Mouse (Mus musculus) midbrain, embryonic 12.5 days (tissue): Measurements from ENCODE around the gene Ubxn10. TPM values are rescaled to one million over a fixed set of nuclear protein-coding genes. Genes with fewer than 3 reads are reported as not detected.
A peak's percentile ranks its signal among the peaks of the same experiment; 100 is the strongest.

Experiments
- ATAC-seq: fragments of 200-750 bp; cut with Nextera tagmentation; 2 replicates; pipeline ENCODE4 v1.8.0; 2017; ENCODE audit warnings: low read depth, moderate TSS enrichment, moderate library complexity; ENCODE audit not compliant: low FRiP score
- H3K27ac ChIP-seq: fragments of 300-500 bp; sonication (generic); replicated peaks from 2 replicates; pipeline ENCODE4 v1.5.1; 2016; ENCODE audit warnings: mild to moderate bottlenecking
- H3K27me3 ChIP-seq: fragments of 300-500 bp; sonication (generic); 2 replicates; pipeline ENCODE4 v1.6.1; 2016; ENCODE audit warnings: mild to moderate bottlenecking
- H3K36me3 ChIP-seq: fragments of 300-500 bp; sonication (generic); 2 replicates; pipeline ENCODE4 v1.6.1; 2016
- H3K4me1 ChIP-seq: fragments of 300-500 bp; sonication (generic); 2 replicates; pipeline ENCODE4 v1.6.1; 2016
- H3K4me2 ChIP-seq: fragments of 300-500 bp; sonication (generic); replicated peaks from 2 replicates; pipeline ENCODE4 v1.6.1; 2016; ENCODE audit warnings: mild to moderate bottlenecking, moderate library complexity
- H3K4me3 ChIP-seq: fragments of 300-500 bp; sonication (generic); 2 replicates; pipeline ENCODE4 v1.5.1; 2016; ENCODE audit warnings: mild to moderate bottlenecking
- H3K9ac ChIP-seq: fragments of 300-500 bp; sonication (generic); replicated peaks from 2 replicates; pipeline ENCODE4 v1.6.1; 2016; ENCODE audit warnings: mild to moderate bottlenecking, moderate library complexity
- H3K9me3 ChIP-seq: fragments of 300-500 bp; sonication (generic); 2 replicates; pipeline ENCODE4 v1.6.1; 2016; ENCODE audit warnings: mild to moderate bottlenecking
- WGBS: fragments of 180-500 bp; shearing (Covaris S2); methylation state at CpG from one replicate; pipeline ENCODE4 v1.1.7; 2016; 5-methylcytosine and 5-hydroxymethylcytosine counted together
- polyA plus RNA-seq: library from polyadenylated mRNA; unstranded; fragments of >200 nt; fragmentation: Nextera tagmentation; extraction: Ambion mirVana; gene quantifications from 2 replicates; pipeline ENCODE4 v1.2.1, GENCODE M21; 2016

Ubxn10 gene
- polyA plus RNA-seq, 1 experiment from 2014 or later = 1.4 TPM

DNA sequence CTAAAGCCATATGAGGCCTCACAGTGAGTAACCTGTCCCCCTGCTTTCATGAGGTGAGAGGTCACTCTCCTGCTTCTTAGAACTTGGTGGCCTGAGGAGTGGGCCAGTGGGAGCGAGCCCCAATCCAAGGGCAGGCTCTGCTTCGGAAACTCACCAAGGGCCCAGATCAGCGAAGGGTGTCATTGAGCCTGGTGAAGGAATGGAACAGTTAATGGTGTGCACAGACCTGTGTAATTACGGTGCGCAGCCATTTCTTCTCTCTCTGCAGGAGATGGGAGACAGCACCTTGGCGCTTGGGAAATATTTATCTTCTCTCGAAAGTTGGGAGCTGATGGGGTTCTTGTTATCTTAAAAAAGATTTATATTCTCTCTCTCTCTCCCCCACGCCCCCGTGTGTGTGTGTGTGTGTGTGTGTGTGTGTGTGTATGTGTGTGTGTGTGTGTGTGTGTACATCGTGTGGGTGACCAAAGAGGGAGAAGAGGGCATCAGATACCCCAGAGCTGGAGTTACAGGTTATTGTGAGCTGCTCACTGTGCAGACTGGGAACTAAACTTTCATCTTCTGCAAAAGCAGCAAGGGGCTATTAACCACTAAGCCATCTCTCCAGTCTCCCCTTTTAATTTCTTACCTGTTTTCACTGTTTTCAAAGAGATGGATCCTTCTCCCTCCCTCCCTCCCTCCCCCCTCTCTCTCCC, 39.7 kb downstream of the Ubxn10 start:
- Histone ChIP-seq H3K27ac (no peak overlapping the region), H3K27me3 (peaks cover 13% of the 10 kb centered on the region; the same call in 1 of the 2 replicates), H3K4me2 (no peak overlapping the region), H3K9me3 (no peaks in the 10 kb centered on the region), H3K4me3 (no peak overlapping the region), H3K4me1 (peaks cover 32% of the 10 kb centered on the region), H3K9ac (no peak overlapping the region), H3K36me3 (no peaks in the 10 kb centered on the region)
- no peak for ATAC-seq
- 35% methylated on average over 9 of the region's 10 CpGs for WGBS

DNA sequence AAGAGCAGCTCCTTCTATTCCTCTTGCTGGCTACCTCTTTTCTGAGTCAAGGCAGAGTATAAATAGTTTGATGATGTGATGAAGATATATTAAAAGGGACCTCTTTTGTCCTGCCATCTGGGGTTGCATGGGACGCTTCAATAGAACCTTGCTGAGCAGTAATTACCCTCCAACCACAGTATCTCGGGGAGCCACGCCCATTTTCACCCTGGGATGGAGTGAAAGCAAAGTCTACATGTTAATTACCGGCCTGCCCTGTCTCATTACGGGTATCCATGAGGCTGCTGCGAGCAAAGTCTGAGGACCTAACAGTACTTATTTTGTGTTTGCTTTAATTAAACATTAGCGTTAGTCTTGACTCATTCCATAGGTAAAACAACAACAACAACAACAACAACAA, 40.2 kb downstream of the Ubxn10 start:
- Histone ChIP-seq H3K36me3 (no peaks in the 10 kb centered on the region), H3K9me3 (no peaks in the 10 kb centered on the region), H3K4me3 (no peak overlapping the region), H3K9ac (no peak overlapping the region), H3K27me3 (peaks cover 17% of the 10 kb centered on the region), H3K4me1 (peaks cover 38% of the 10 kb centered on the region), H3K4me2 (no peak overlapping the region), H3K27ac (no peak overlapping the region)
- 14% methylated on average over 7 of the region's 7 CpGs for WGBS
- ATAC-seq = no peak

GRCm38 (mm10) chr4:138693043-138693692, 43.8 kb downstream of the Ubxn10 start:
- no peak for ATAC-seq
- Histone ChIP-seq H3K27me3 (peaks cover 44% of the 10 kb centered on the region), H3K4me1 (peaks cover 72% of the 10 kb centered on the region), H3K4me3 (no peak overlapping the region), H3K36me3 (no peaks in the 10 kb centered on the region), H3K9me3 (no peaks in the 10 kb centered on the region), H3K27ac (no peak overlapping the region; the same call in 1 of the 2 replicates), H3K9ac (no peak overlapping the region), H3K4me2 (no peak overlapping the region)
- 34% methylated on average over 12 of the region's 12 CpGs for WGBS

DNA sequence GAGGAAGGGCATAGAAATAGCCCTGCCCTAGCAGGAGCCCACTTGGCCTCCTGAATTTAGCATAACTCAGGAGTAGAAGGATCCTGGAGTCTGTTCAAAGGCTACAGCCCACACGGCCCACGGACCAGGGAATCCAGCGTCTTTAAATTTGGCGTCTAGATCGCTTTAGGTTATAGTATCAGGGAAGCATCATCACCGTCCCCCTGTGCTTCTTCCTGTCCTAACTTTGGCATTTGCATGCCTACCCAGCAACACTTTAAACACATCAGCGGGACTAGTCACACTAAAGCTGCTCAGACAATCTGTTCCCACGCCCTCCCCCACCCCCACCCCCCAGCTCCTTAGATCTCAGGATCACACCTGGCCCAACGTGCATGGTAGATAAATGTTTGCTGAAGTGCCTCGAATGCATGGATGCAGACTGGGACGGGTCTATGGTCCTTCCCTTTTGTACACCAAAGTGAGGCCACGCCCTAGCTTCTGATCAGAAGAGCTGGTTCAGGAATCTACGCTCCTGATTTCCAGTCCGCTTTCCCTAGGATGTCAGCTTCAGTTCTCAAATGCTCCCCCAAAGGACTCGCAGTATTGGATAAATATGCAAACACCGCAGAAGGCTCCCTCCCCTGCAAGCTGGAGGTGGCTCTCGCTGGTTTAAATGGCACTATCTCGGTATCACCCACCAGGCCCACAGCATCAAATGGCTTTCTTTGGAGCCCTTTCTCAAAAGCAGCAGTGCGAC, 45.4 kb downstream of the Ubxn10 start:
- Histone ChIP-seq H3K4me2 (no peak overlapping the region), H3K4me1 (peaks cover 62% of the 10 kb centered on the region), H3K36me3 (no peaks in the 10 kb centered on the region), H3K9me3 (no peaks in the 10 kb centered on the region), H3K4me3 (no peak overlapping the region), H3K27me3 (peaks cover 39% of the 10 kb centered on the region), H3K27ac (no peak overlapping the region), H3K9ac (no peak overlapping the region)
- ATAC-seq = no peak
- WGBS = 17% methylated on average over 19 of the region's 19 CpGs

- Histone ChIP-seq H3K9ac (no peak overlapping the region), H3K4me2 (no peak overlapping the region; the same call in 1 of the 2 replicates), H3K4me3 (no peak overlapping the region), H3K4me1 (peaks cover 57% of the 10 kb centered on the region), H3K36me3 (no peaks in the 10 kb centered on the region), H3K27ac (no peak overlapping the region), H3K9me3 (no peaks in the 10 kb centered on the region), H3K27me3 (peaks cover 40% of the 10 kb centered on the region)
- 1% methylated on average over 4 of the region's 4 CpGs for WGBS
- ATAC-seq = no peak
These were observed 46.4 kb downstream of the Ubxn10 start for GRCm38 (mm10) chr4:138690561-138690960.

GRCm38 (mm10) chr4:138689094-138689512, 47.9 kb downstream of the Ubxn10 start:
- peaks cover 48% of the 10 kb centered on the region for H3K27me3 ChIP-seq
- H3K27ac ChIP-seq = 0 out of 2 replicates have a peak overlapping the region, but pooled peaks have one; percentile 8
- H3K4me2 ChIP-seq = no peak overlapping the region
- H3K9me3 ChIP-seq = no peaks in the 10 kb centered on the region
- peaks cover 60% of the 10 kb centered on the region for H3K4me1 ChIP-seq
- H3K36me3 ChIP-seq = no peaks in the 10 kb centered on the region
- ATAC-seq = no peak
- no peak overlapping the region for H3K4me3 ChIP-seq
- 24% methylated on average over 3 of the region's 3 CpGs for WGBS
- H3K9ac ChIP-seq = no peak overlapping the region

DNA sequence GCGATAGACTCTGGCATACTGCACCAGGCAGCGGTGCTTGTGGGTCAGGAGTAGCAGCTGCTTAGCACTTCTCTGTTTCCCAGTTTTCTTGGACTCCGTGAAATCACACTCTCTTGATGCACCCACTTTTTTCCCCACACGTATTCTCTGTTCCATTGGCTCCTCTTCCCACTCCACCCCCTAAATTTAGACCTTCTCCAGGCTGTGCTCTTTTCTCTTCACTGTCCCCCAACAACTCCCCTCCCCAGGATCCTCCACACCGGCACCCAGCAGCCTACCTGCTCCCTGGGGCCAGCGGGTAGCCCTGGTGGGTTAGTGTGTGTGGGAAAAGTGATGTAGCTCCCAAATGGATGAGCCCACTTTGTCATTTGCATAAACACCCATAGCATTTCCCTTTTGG, 51.2 kb downstream of the Ubxn10 start:
- 87% methylated on average over 6 of the region's 6 CpGs for WGBS
- no peak overlapping the region for H3K4me3 ChIP-seq
- no peak overlapping the region for H3K4me2 ChIP-seq
- H3K27me3 ChIP-seq = peaks cover 35% of the 10 kb centered on the region
- H3K9ac ChIP-seq = no peak overlapping the region
- H3K9me3 ChIP-seq = no peaks in the 10 kb centered on the region
- H3K27ac ChIP-seq = no peak overlapping the region
- peaks cover 41% of the 10 kb centered on the region for H3K4me1 ChIP-seq
- H3K36me3 ChIP-seq = no peaks in the 10 kb centered on the region
- ATAC-seq = no peak

GRCm38 (mm10) chr4:138682760-138683159, 54.2 kb downstream of the Ubxn10 start:
- H3K27me3 ChIP-seq = peaks cover 20% of the 10 kb centered on the region
- H3K4me3 ChIP-seq = no peak overlapping the region
- no peak overlapping the region for H3K9ac ChIP-seq
- no peaks in the 10 kb centered on the region for H3K9me3 ChIP-seq
- H3K4me2 ChIP-seq = no peak overlapping the region
- peaks cover 16% of the 10 kb centered on the region for H3K4me1 ChIP-seq
- peak overlapping the region; percentile 65 for H3K27ac ChIP-seq
- WGBS = 56% methylated on average over 2 of the region's 2 CpGs
- H3K36me3 ChIP-seq = no peaks in the 10 kb centered on the region
- ATAC-seq = no peak; the same call in 1 of the 2 replicates

DNA sequence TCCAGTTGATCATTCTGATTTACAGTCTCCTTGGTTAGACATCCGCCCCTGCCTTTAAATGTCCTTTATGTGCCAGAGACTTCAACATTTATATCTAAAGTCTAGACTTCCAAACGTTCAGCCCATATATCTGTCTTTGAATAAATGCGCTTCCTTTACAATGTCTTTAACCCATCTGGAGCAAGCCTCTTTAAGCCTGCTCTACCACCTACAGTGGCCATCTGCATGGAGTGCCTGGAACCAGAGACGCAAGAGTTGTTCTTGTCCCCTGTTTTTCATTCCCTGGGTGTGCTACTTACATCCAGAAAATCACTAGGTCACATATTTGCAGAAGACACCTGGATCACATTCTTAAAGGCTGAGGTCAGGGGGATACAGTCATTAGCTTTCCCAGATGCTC, 56.8 kb downstream of the Ubxn10 start:
- H3K27me3 ChIP-seq = peaks cover 26% of the 10 kb centered on the region
- H3K27ac ChIP-seq = no peak overlapping the region
- no peak for ATAC-seq
- H3K9ac ChIP-seq = no peak overlapping the region
- no peak overlapping the region for H3K4me2 ChIP-seq
- H3K4me3 ChIP-seq = no peak overlapping the region
- H3K9me3 ChIP-seq = no peaks in the 10 kb centered on the region
- no peaks in the 10 kb centered on the region for H3K36me3 ChIP-seq
- WGBS = 75% methylated on average over 4 of the region's 4 CpGs
- H3K4me1 ChIP-seq = peaks cover 16% of the 10 kb centered on the region

GRCm38 (mm10) chr4:138677579-138677978, 59.4 kb downstream of the Ubxn10 start:
- Histone ChIP-seq H3K9ac (no peak overlapping the region), H3K27ac (peak overlapping the region; percentile 49; the same call in 1 of the 2 replicates), H3K27me3 (peaks cover 41% of the 10 kb centered on the region), H3K4me1 (peaks cover 3% of the 10 kb centered on the region), H3K36me3 (no peaks in the 10 kb centered on the region), H3K4me3 (0 out of 2 replicates have a peak overlapping the region, but pooled peaks have one; percentile 21), H3K9me3 (no peaks in the 10 kb centered on the region), H3K4me2 (peak overlapping the region; percentile 43)
- WGBS = 22% methylated on average over 16 of the region's 16 CpGs
- no peak for ATAC-seq

GRCm38 (mm10) chr4:138676480-138676879, 60.5 kb downstream of the Ubxn10 start:
- peaks cover 41% of the 10 kb centered on the region for H3K27me3 ChIP-seq

DNA sequence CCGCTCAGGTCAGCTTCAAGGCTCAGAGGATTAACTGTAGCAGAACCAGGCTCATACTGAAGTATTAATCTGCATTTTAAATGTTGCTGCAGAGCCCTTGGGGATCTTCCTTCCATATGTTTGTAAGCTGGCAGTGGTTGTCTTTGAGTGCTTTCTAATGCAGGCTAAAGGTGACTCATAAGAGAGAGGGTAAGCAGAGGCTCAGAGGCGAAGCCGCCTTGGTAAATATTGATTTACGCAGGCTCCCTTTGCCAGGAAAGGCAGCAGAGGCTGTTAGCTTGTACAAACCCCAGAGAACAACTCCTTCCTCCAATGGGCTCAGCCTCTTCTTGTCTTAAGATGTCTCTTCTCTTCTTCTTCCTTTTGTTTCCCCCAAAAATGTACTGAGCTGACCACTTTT, 64.8 kb downstream of the Ubxn10 start:
- 0 out of 2 replicates have a peak, but pooled peaks have one; percentile 9 for ATAC-seq
- Histone ChIP-seq H3K9me3 (no peaks in the 10 kb centered on the region), H3K9ac (no peak overlapping the region), H3K27ac (peak overlapping the region; percentile 56; the same call in 1 of the 2 replicates), H3K36me3 (no peaks in the 10 kb centered on the region), H3K4me2 (no peak overlapping the region), H3K27me3 (peaks cover 35% of the 10 kb centered on the region), H3K4me3 (no peak overlapping the region), H3K4me1 (0 out of 2 replicates have a peak, but pooled peaks cover 7% of the 10 kb centered on the region)
- 50% methylated on average over 4 of the region's 4 CpGs for WGBS

More at GRCm38 (mm10) chr4:138676480-138676879, 60.5 kb downstream of the Ubxn10 start:
- Histone ChIP-seq H3K27ac (no peak overlapping the region), H3K4me3 (no peak overlapping the region), H3K9me3 (no peaks in the 10 kb centered on the region), H3K36me3 (no peaks in the 10 kb centered on the region), H3K9ac (no peak overlapping the region), H3K4me2 (no peak overlapping the region), H3K4me1 (0 out of 2 replicates have a peak, but pooled peaks cover 7% of the 10 kb centered on the region)
- 15% methylated on average over 16 of the region's 16 CpGs for WGBS
- no peak for ATAC-seq
